Mouse (Mus musculus) adrenal gland, adult 18-20 months (tissue): ENCODE measurements at regions not wholly inside any gene's neighbourhood (a gene's known extent, or its start where the extent isn't known, plus 50 kb on each side); places are given as distances from the start of the nearest gene placed in this dataset.

Source experiments
- DNase-seq, 2 experiments: peaks; one replicate each; pipeline ENCODE4 v3.0.0; 2021 to 2022; ENCODE audit warnings: low spot score in 2 of 2

DNA sequence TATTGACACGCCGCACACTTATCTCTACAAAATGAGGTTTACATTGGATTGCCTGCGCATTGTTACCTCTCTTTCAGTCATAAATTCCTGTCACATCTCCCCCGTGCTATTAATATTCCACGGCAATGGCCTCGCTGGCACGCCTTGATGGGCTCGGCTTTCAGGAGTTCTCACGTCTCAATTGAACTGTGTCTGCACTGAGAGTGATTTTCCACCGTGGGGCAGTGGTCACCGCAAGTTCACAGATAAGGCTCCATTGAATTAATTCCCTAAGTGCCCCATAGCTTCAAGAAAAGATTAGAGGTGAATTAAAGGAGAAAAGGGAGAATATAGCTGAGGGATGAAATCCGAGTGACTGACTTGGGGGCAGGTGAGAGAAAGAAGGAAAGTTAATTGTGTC is 424.5 kb downstream of the Ajap1 start:
- DNase-seq, result no peak

- no peak for DNase-seq
These were observed 458.9 kb downstream of the Ajap1 start for GRCm38 (mm10) chr4:153023711-153024110.

DNA sequence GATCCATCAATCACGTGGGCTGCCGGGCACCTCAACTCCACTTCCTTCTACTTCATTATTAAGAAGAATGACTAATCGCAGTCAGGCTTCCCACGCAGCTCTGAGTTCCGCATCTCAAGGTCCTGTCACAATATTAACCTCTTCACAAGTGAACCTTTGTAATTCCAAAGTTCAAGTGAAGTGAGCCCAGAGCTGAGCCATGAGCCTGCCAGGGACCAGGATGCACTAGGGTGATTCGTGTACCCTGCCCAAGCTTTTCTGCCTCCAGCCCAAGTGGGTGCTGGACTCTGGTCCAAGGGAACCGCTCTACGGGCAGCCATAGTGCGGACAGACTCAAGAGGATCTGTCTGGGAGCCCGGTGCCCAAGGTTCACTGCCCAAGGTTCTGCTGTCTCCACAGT is 463.4 kb downstream of the Ajap1 start:
- DNase-seq, result no peak

GRCm38 (mm10) chr4:153018138-153018921 is 464.3 kb downstream of the Ajap1 start:
- DNase-seq, result no peak

- DNase-seq, result no peak
These were observed 464.8 kb downstream of the Ajap1 start for GRCm38 (mm10) chr4:153017816-153018137.

GRCm38 (mm10) chr4:153003338-153003737 is 479.3 kb downstream of the Ajap1 start:
- no peak for DNase-seq

DNA sequence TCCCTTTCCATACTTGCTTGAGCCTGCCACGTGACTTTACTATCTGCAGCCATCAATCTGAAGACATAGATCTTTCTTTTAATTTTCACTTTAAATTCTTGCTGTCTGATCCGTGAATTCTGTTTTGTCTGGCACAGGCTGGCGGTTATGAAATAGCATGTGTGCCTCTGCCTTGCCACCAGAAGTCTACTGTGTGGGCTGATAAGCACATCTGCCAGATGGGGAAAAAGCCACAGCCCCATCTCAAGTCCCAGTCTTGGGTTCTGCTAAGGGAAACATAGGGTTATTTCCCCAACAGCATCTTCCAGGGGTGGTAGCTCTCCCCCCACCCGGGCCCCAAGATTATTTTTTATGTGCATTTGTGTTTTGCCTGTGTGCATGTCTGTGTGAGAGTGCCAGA is 480.1 kb downstream of the Ajap1 start:
- DNase-seq, result no peak

DNA sequence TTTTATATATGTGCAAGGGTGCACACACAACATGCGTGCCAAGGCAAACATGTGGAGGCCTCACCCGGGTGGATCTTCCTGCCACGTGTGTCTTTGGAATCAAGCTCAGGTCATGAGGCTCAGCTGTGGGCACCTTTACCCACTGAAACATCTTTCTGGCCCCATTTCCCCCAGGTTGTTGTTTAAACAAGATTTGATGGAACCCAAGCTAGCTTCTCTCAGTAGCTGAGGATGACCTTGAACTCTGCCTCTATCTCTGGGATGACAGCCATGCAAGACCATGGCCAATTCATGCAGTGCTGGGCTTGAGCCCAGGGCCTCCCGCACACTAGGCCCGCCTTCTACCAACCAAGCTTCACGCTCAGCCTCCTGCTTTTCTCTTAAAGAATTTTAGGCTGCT is 480.9 kb downstream of the Ajap1 start:
- DNase-seq, result no peak

- no peak for DNase-seq
These were observed 483.1 kb downstream of the Ajap1 start for GRCm38 (mm10) chr4:152999526-152999925.

GRCm38 (mm10) chr4:152997251-152997650 is 485.4 kb downstream of the Ajap1 start:
- no peak for DNase-seq

- DNase-seq, result no peak
These were observed 486.0 kb downstream of the Ajap1 start for GRCm38 (mm10) chr4:152996641-152997040.

GRCm38 (mm10) chr4:152995052-152995595 is 487.5 kb downstream of the Ajap1 start:
- DNase-seq, result no peak

DNA sequence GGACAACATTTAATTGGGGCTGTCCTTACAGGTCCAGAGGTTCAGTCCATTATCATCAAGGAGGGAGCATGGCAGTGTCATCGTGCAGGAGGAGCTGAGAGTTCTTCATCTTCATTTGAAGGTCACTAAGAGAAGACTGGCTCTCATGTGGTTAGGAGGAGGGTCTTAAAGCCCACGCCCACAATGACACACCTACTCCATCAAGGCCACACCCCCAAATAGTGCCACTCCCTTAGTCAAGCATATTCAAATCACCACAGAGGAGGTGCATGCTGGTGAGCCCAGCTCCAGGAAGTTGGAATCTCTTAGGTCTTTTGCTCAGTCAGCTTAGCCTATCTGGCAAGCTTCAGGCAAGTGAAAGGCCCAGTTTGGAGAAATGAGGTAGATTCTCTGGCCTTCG is 488.4 kb downstream of the Ajap1 start:
- no peak for DNase-seq

- no peak for DNase-seq
These were observed 492.3 kb downstream of the Ajap1 start for GRCm38 (mm10) chr4:152990266-152990665.

GRCm38 (mm10) chr4:152987726-152988125 is 494.9 kb downstream of the Ajap1 start:
- DNase-seq, result no peak

GRCm38 (mm10) chr4:152975012-152975675 is 497.5 kb upstream of the Kcnab2 start:
- no peak for DNase-seq

- DNase-seq, result no peak
These were observed 485.3 kb upstream of the Kcnab2 start for GRCm38 (mm10) chr4:152963001-152963400.

GRCm38 (mm10) chr4:152962165-152962564 is 484.5 kb upstream of the Kcnab2 start:
- DNase-seq, result no peak

DNA sequence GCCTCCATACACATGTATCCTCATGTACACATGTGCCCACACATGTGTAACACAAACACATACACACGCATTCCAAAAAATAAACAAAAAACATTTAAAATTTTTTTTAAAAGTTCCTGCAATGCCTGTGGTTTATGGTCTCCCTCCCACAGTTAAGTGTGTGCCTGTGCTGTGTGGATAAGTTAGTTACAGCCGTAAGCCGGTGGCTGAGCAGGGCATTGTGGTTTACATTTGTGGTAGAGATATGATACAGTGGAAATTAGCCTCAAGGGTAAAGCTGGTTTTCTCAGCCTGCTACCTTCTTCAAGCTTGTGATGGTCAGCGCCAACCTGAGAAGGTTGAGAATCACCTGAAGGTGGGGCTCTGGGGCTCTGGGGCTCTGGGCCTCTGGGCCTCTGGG is 484.0 kb upstream of the Kcnab2 start:
- no peak for DNase-seq

GRCm38 (mm10) chr4:152959627-152960230 is 482.1 kb upstream of the Kcnab2 start:
- DNase-seq, result no peak

- DNase-seq, result no peak
These were observed 475.7 kb upstream of the Kcnab2 start for GRCm38 (mm10) chr4:152953237-152953974.
